Mouse (Mus musculus) midbrain, embryonic 14.5 days (tissue): ENCODE data around the gene Jazf1. TPM values are rescaled to one million over a fixed set of nuclear protein-coding genes. Genes with fewer than 3 reads are reported as not detected.

ENCODE experiments used
- ATAC-seq: fragments of 200-750 bp; cut with Nextera tagmentation; 2 replicates; pipeline ENCODE4 v1.8.0; 2017; ENCODE audit warnings: moderate number of reproducible peaks, moderate library complexity; ENCODE audit not compliant: low FRiP score, low TSS enrichment
- DNase-seq: peaks from one replicate; pipeline ENCODE4 v3.0.0-alpha.2; 2015
- H3K27ac ChIP-seq: fragments of 300-500 bp; sonication (generic); replicated peaks from 2 replicates; pipeline ENCODE4 v1.5.1; 2014; ENCODE audit warnings: mild to moderate bottlenecking, low read depth, low read length, moderate library complexity
- H3K27me3 ChIP-seq: fragments of 300-500 bp; sonication (generic); 2 replicates; pipeline ENCODE4 v1.6.1; 2014; ENCODE audit warnings: low read length, control low read depth, mixed read lengths; ENCODE audit not compliant: control insufficient read depth, insufficient read depth
- H3K36me3 ChIP-seq: fragments of 300-500 bp; sonication (generic); 2 replicates; pipeline ENCODE4 v1.6.1; 2014; ENCODE audit warnings: low read length, control low read depth; ENCODE audit not compliant: control insufficient read depth, insufficient read depth
- H3K4me1 ChIP-seq: fragments of 300-500 bp; sonication (generic); 2 replicates; pipeline ENCODE4 v1.6.1; 2014; ENCODE audit warnings: mild to moderate bottlenecking, antibody characterized with exemption, low read length, control low read depth; ENCODE audit not compliant: control insufficient read depth, insufficient read depth
- H3K4me2 ChIP-seq: fragments of 300-500 bp; sonication (generic); 2 replicates; pipeline ENCODE4 v1.6.1; 2014; ENCODE audit warnings: mild to moderate bottlenecking, low read length, moderate library complexity
- H3K4me3 ChIP-seq: fragments of 300-500 bp; sonication (generic); replicated peaks from 2 replicates; pipeline ENCODE4 v1.5.1; 2014; ENCODE audit warnings: low read depth, low read length
- H3K9ac ChIP-seq: fragments of 300-500 bp; sonication (generic); replicated peaks from 2 replicates; pipeline ENCODE4 v1.6.1; 2014; ENCODE audit warnings: mild to moderate bottlenecking, low read length, moderate library complexity
- H3K9me3 ChIP-seq: fragments of 300-500 bp; sonication (generic); 2 replicates; pipeline ENCODE4 v1.6.1; 2016; ENCODE audit warnings: low read length, control low read depth, mixed read lengths; ENCODE audit not compliant: control insufficient read depth
- WGBS: fragments of 180-500 bp; shearing (Covaris S2); extraction: QIAGEN DNeasy Blood & Tissue Kit; methylation state at CpG from one replicate; pipeline ENCODE4 v1.1.7; 2014; 5-methylcytosine and 5-hydroxymethylcytosine counted together
- polyA plus RNA-seq: library from polyadenylated mRNA; unstranded; fragments of >200 nt; fragmentation: Nextera tagmentation; extraction: Ambion mirVana; gene quantifications from 2 replicates; pipeline ENCODE4 v1.2.1, GENCODE M21; 2014

Jazf1 gene
- polyA plus RNA-seq, 1 experiment from 2014 or later, result 39.6 TPM

DNA sequence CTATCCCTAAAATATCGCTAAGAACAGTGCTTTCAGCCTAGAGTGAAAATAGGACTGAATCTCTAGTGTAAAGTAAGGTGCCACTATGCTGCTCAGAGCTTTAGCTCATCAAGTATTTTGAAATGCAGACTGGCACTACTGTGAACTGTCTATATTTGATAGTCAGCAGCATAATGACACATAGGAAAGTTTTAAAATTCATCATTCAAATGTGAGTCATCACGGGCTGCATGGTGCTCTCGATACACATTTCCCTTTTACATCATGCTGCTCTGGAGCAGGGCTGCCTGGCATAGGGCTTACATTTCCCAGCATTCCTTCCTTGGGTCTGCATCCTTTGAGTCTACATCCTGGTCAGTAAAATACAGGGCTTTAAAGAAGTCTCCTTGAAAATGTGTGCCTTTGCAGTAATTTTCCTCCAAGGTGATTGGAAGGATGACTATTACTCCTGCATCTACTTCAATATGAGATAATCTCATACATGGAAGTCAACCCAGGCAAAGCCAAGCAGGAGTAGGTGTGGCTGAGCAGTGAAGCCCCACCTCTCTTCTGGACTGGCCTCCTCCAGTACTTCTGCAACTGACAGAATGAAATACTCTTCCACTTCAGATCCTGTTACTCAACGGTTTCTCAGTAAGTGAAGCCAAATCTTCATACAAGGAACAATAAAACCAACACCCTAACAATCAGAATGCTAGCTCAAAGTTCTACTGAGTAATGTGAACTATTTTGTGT lies 165.0 kb downstream of the Jazf1 start:
- Histone ChIP-seq H3K9me3 (no peaks in the 10 kb centered on the region), H3K27me3 (no peaks in the 10 kb centered on the region), H3K36me3 (no peaks in the 10 kb centered on the region), H3K4me1 (0 out of 2 replicates have a peak, but pooled peaks cover 3% of the 10 kb centered on the region), H3K4me2 (no peak overlapping the region), H3K4me3 (no peak overlapping the region), H3K27ac (no peak overlapping the region), H3K9ac (no peak overlapping the region)
- DNase-seq, result no peak
- ATAC-seq, result no peak
- 88% methylated on average over 4 of the region's 4 CpGs for WGBS

DNA sequence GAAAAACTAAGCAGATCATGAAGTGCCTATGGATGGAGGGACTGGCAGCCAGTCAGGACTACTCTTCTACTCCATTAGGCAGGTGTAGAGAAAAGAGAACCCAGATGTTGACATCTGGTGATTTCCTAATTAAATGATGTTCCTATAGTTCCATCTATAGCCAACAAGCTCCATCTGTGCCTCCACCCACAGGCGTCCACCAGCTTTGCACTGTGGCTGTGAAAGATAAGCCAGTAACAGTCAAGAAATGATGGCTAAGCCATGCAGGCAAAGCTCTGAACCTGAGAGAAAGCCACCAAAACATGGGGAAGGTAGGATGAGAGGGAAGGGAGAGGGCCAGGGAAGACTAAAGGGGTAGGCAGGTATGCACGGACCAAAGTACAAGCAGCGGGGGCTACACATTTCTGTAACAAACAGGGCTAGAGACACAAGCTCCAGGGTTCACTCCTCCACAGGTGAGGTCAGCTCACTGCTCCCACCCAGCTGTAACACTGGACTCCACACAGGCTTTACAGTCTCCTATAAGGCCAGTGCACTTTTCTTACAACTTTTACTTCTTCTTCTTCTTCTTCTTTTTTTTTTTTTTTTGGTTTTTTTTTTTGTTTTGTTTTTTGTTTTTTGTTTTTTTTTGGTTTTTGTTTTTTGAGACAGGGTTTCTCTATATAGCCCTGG lies 168.7 kb downstream of the Jazf1 start:
- H3K4me3 ChIP-seq, result no peak overlapping the region
- no peak for DNase-seq
- no peak for ATAC-seq
- 92% methylated on average over 3 of the region's 3 CpGs for WGBS
- no peak overlapping the region for H3K9ac ChIP-seq
- H3K27ac ChIP-seq, result no peak overlapping the region
- H3K36me3 ChIP-seq, result no peaks in the 10 kb centered on the region
- H3K27me3 ChIP-seq, result no peaks in the 10 kb centered on the region
- H3K4me2 ChIP-seq, result no peak overlapping the region
- H3K9me3 ChIP-seq, result no peaks in the 10 kb centered on the region
- H3K4me1 ChIP-seq, result peaks cover 7% of the 10 kb centered on the region; the same call in 1 of the 2 replicates

DNA sequence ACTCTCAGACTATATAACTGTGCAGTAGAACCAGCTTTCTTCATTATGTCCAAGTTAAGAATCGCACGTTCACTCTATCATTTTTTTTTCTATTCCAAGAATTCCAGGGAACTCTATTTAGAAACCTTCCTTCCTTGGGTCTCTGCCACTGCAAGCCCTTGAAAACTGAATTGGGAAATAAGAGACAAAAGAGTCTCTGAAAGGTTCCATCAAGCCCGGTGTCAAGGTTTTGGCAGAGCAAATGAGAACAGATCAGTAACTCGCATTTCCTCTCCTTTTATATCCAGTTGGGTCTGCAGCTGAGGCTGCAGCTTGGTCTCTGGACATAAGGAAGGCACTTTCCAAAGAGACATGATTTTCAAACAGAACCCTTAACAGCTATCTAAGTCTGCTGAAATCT lies 173.4 kb downstream of the Jazf1 start:
- WGBS, result 65% methylated on average over 4 of the region's 4 CpGs
- ATAC-seq (no peak), DNase-seq (peak; percentile 36)

DNA sequence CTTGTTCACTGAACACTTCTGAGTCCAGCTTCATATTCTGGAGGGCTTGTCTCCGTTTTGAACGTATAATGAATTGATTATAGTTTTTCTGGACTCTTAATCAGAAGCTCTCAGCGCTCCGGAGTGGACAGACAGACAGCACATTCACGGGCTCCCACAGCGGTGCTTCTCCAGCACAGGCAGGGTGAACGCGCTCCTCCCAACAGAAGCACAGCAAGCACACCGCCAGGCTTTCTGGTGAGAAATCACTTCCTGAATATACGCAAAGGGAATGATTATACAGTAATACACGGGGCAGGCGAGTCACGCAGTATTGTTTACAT lies 174.0 kb downstream of the Jazf1 start:
- Histone ChIP-seq H3K27me3 (no peaks in the 10 kb centered on the region), H3K4me1 (peaks cover 23% of the 10 kb centered on the region), H3K27ac (peak overlapping the region; percentile 34), H3K36me3 (no peaks in the 10 kb centered on the region), H3K9ac (no peak overlapping the region), H3K4me2 (peak overlapping the region; percentile 23), H3K9me3 (no peaks in the 10 kb centered on the region), H3K4me3 (no peak overlapping the region)
- DNase-seq (peak; percentile 66), ATAC-seq (0 out of 2 replicates have a peak, but pooled peaks have one; percentile 20)
- WGBS, result 23% methylated on average over 13 of the region's 13 CpGs

More for the DNA sequence above, 173.4 kb downstream of the Jazf1 start:
- Histone ChIP-seq H3K36me3 (no peaks in the 10 kb centered on the region), H3K27me3 (no peaks in the 10 kb centered on the region), H3K9ac (no peak overlapping the region), H3K4me3 (no peak overlapping the region), H3K4me1 (peaks cover 23% of the 10 kb centered on the region), H3K27ac (peak overlapping the region; percentile 34), H3K9me3 (no peaks in the 10 kb centered on the region), H3K4me2 (no peak overlapping the region)

DNA sequence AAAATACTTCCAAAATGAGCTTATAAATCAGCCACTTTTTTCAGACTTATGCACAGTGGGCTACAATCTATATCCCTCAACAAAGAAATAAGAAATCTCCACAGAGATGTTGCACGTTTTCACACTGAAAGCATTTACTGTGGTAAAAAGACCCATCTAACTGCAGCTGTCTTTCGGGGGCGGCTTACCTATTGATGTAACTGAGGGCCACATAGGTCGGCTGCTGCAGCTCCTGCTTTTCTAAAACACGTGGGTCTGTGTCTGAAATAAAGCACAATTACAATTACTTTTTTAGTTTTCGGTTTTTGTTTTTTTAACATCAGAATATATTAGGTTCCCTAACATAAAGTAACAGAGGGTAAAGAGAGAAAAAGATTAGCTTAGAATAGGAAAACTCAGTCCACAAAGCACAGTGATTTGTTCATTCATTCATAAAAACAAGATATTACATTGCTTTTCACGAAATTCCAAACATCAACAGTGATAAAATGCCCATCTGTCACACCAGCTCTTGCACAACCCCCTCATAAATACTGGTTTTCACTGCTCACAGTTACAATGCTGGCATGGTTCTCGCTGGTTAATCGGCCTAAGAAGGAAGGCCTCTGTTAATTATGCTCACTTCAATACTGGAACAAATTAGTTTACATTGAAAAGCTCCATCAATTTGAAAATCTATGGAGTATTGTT lies 174.5 kb downstream of the Jazf1 start:
- Histone ChIP-seq H3K27ac (peak overlapping the region; percentile 39; the same call in 1 of the 2 replicates), H3K27me3 (no peaks in the 10 kb centered on the region), H3K4me3 (no peak overlapping the region), H3K36me3 (no peaks in the 10 kb centered on the region), H3K4me1 (peaks cover 23% of the 10 kb centered on the region), H3K9ac (no peak overlapping the region), H3K9me3 (no peaks in the 10 kb centered on the region), H3K4me2 (peak overlapping the region; percentile 23; the same call in 1 of the 2 replicates)
- peak; percentile 64 for DNase-seq
- 19% methylated on average over 9 of the region's 9 CpGs for WGBS
- ATAC-seq, result no peak

DNA sequence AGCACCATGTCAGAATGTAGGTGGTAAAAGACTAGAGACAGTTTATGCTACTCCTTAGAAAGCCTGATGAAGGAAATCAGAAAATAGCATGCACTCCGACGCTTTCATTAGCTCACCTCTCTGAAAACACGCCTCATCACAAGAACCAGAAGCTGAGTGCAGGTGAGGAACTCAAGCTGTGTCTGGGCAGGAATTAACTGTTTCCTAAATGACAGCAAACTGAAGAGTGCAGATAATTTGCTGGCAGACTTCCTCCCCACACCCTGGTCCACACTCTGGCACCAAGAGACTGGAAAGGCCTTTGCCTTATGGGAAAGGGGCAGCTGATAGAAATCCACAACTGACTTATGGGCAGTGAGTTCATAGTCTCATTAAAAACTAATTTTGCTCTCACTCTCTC lies 175.5 kb downstream of the Jazf1 start:
- WGBS, result 83% methylated on average over 3 of the region's 3 CpGs
- no peak for DNase-seq
- H3K4me2 ChIP-seq, result no peak overlapping the region

DNA sequence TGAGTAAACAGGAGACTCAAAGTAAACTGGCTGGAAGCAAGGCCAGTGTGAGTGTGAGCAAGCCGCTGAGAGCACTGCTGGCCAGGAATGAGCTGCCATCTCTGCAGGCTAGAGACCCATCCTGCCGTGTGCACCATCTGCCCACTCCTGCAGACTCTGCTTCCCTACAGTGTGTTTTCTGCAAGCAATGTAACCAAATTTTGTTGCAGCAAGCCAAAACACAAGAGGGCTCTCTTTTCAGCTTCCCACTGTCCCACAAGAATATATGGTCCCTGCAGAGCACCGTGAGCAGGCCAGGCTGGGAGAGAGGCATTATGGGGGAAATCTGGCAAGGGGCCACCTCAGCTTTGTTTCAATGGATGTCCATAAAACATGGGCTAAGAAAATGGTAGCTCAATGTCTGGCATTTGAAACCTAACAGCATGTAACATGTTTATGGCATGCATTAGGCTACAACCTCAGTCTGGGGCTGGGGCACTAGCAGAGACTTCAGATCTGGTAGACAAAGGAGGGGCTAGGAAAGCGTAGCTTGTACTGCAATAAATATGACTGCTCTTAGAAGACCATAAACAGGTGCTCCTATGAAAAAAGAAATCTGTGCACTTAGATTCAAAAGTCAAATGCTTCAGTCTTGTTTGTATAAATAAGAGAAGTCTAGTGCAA lies 180.8 kb downstream of the Jazf1 start:
- Histone ChIP-seq H3K27me3 (no peaks in the 10 kb centered on the region), H3K4me3 (no peak overlapping the region), H3K27ac (no peak overlapping the region), H3K9me3 (no peaks in the 10 kb centered on the region), H3K9ac (no peak overlapping the region), H3K4me1 (0 out of 2 replicates have a peak, but pooled peaks cover under 1% of the 10 kb centered on the region), H3K4me2 (no peak overlapping the region), H3K36me3 (no peaks in the 10 kb centered on the region)
- WGBS, result 67% methylated on average over 4 of the region's 4 CpGs
- DNase-seq (peak; percentile 23), ATAC-seq (no peak)

More for the DNA sequence above, 175.5 kb downstream of the Jazf1 start:
- Histone ChIP-seq H3K27ac (0 out of 2 replicates have a peak overlapping the region, but pooled peaks have one; percentile 37), H3K27me3 (no peaks in the 10 kb centered on the region), H3K4me1 (peaks cover 23% of the 10 kb centered on the region), H3K9me3 (no peaks in the 10 kb centered on the region), H3K4me3 (no peak overlapping the region), H3K36me3 (no peaks in the 10 kb centered on the region), H3K9ac (no peak overlapping the region)
- no peak for ATAC-seq

DNA sequence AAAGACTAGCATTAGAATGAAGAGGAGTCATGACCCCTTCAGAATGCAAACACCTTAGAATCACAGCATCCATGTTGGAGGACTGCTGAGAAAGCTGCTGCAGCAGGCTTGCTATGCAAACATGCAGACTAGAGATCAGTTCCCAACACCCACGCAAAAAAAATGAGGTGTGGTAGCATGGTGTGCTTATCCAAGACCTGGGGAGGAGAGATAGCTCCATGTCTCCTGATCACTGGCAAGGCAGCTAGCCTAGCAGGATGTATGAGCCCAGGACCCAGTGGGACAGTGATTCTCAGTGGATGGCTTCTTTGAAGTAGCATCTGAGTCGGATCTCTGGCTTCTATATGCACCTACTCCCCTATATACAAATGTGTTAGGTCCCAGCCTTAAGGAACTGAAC lies 184.7 kb downstream of the Jazf1 start:
- no peak overlapping the region for H3K4me2 ChIP-seq
- no peak overlapping the region for H3K4me3 ChIP-seq
- no peaks in the 10 kb centered on the region for H3K36me3 ChIP-seq
- H3K27me3 ChIP-seq, result no peaks in the 10 kb centered on the region
- DNase-seq (no peak), ATAC-seq (no peak)
- H3K9ac ChIP-seq, result no peak overlapping the region
- peaks cover 3% of the 10 kb centered on the region; the same call in 1 of the 2 replicates for H3K9me3 ChIP-seq
- 75% methylated on average over 2 of the region's 2 CpGs for WGBS
- no peak overlapping the region for H3K27ac ChIP-seq
- no peaks in the 10 kb centered on the region for H3K4me1 ChIP-seq
